Mouse (Mus musculus) kidney, postnatal 0 days (tissue): ENCODE results near the gene Il4ra. TPM values are rescaled to one million over a fixed set of nuclear protein-coding genes. Genes with fewer than 3 reads are reported as not detected.

Source experiments
- ATAC-seq: fragments of 200-750 bp; cut with Nextera tagmentation; replicated peaks from 2 replicates; pipeline ENCODE4 v1.8.0; 2017; ENCODE audit warnings: low read depth, moderate number of reproducible peaks, moderate TSS enrichment, moderate library complexity; ENCODE audit not compliant: low FRiP score
- DNase-seq: peaks from one replicate; pipeline ENCODE4 v3.0.0-alpha.2; 2016; ENCODE audit warnings: low spot score
- H3K27ac ChIP-seq: fragments of 300-500 bp; sonication (generic); 2 replicates; pipeline ENCODE4 v1.5.1; 2014; ENCODE audit warnings: mild to moderate bottlenecking
- H3K27me3 ChIP-seq: fragments of 300-500 bp; sonication (generic); 2 replicates; pipeline ENCODE4 v1.6.1; 2014; ENCODE audit warnings: low read length, mixed read lengths; ENCODE audit not compliant: insufficient read depth
- H3K36me3 ChIP-seq: fragments of 300-500 bp; sonication (generic); 2 replicates; pipeline ENCODE4 v1.6.1; 2014; ENCODE audit warnings: low read length, mixed read lengths; ENCODE audit not compliant: insufficient read depth
- H3K4me1 ChIP-seq: fragments of 300-500 bp; sonication (generic); replicated peaks from 2 replicates; pipeline ENCODE4 v1.6.1; 2014; ENCODE audit warnings: antibody characterized with exemption, low read length, mixed read lengths; ENCODE audit not compliant: insufficient read depth
- H3K4me2 ChIP-seq: fragments of 300-500 bp; sonication (generic); 2 replicates; pipeline ENCODE4 v1.6.1; 2014; ENCODE audit warnings: mild to moderate bottlenecking, low read length, moderate library complexity, mixed read lengths
- H3K4me3 ChIP-seq: fragments of 300-500 bp; sonication (generic); replicated peaks from 2 replicates; pipeline ENCODE4 v1.5.1; 2014; ENCODE audit warnings: low read depth, low read length
- H3K9ac ChIP-seq: fragments of 300-500 bp; sonication (generic); 2 replicates; pipeline ENCODE4 v1.6.1; 2014; ENCODE audit warnings: low read depth, low read length
- H3K9me3 ChIP-seq: fragments of 300-500 bp; sonication (generic); replicated peaks from 2 replicates; pipeline ENCODE4 v1.6.1; 2016; ENCODE audit warnings: low read length, inconsistent platforms, mixed read lengths
- CTCF ChIP-seq: IDR thresholded peaks from 2 replicates; pipeline ENCODE4 v1.5.1; 2016; ENCODE audit warnings: antibody characterized with exemption, low read depth, mild to moderate bottlenecking, moderate library complexity
- WGBS: fragments of 180-500 bp; shearing (Covaris S2); extraction: QIAGEN DNeasy Blood & Tissue Kit; methylation state at CpG from one replicate; pipeline ENCODE4 v1.1.7; 2014; 5-methylcytosine and 5-hydroxymethylcytosine counted together
- polyA plus RNA-seq: library from polyadenylated mRNA; unstranded; fragments of >200 nt; fragmentation: Nextera tagmentation; extraction: Ambion mirVana; gene quantifications from 2 replicates; pipeline ENCODE4 v1.2.1, GENCODE M21; 2015

Il4ra gene
- polyA plus RNA-seq, 1 experiment from 2014 or later, result 10.0 TPM

- Histone ChIP-seq H3K9ac (no peak overlapping the region), H3K4me3 (no peak overlapping the region), H3K4me1 (no peaks in the 10 kb centered on the region), H3K9me3 (no peaks in the 10 kb centered on the region), H3K36me3 (no peaks in the 10 kb centered on the region), H3K27me3 (no peaks in the 10 kb centered on the region), H3K27ac (no peak overlapping the region), H3K4me2 (no peak overlapping the region)
- no peak for DNase-seq
- ATAC-seq, result no peak
- 88% methylated on average over 9 of the region's 9 CpGs for WGBS
- TF ChIP-seq CTCF, result no peak
Measured at GRCm38 (mm10) chr7:125527901-125528580, 23.9 kb upstream of the Il4ra start.

GRCm38 (mm10) chr7:125539351-125539750 lies 12.6 kb upstream of the Il4ra start:
- peaks cover 1% of the 10 kb centered on the region; the same call in 1 of the 2 replicates for H3K9me3 ChIP-seq
- no peaks in the 10 kb centered on the region for H3K4me1 ChIP-seq
- no peak overlapping the region for H3K9ac ChIP-seq
- H3K4me3 ChIP-seq, result no peak overlapping the region
- H3K36me3 ChIP-seq, result no peaks in the 10 kb centered on the region
- TF ChIP-seq CTCF, result no peak
- H3K4me2 ChIP-seq, result no peak overlapping the region
- H3K27me3 ChIP-seq, result no peaks in the 10 kb centered on the region
- no peak overlapping the region for H3K27ac ChIP-seq
- no peak for ATAC-seq
- DNase-seq, result no peak
- WGBS, result 83% methylated on average over 3 of the region's 3 CpGs

GRCm38 (mm10) chr7:125541026-125541425 lies 10.9 kb upstream of the Il4ra start:
- WGBS, result 63% methylated on average over 1 of the region's 1 CpGs
- no peak for DNase-seq

GRCm38 (mm10) chr7:125541821-125542220 lies 10.1 kb upstream of the Il4ra start:
- Histone ChIP-seq H3K9ac (no peak overlapping the region), H3K27me3 (no peaks in the 10 kb centered on the region), H3K4me3 (no peak overlapping the region), H3K4me1 (no peaks in the 10 kb centered on the region), H3K9me3 (no peaks in the 10 kb centered on the region), H3K4me2 (no peak overlapping the region), H3K27ac (no peak overlapping the region), H3K36me3 (no peaks in the 10 kb centered on the region)
- 74% methylated on average over 2 of the region's 2 CpGs for WGBS
- ATAC-seq, result no peak
- no peak for TF ChIP-seq CTCF
- no peak for DNase-seq

More at GRCm38 (mm10) chr7:125541026-125541425, 10.9 kb upstream of the Il4ra start:
- no peak overlapping the region for H3K9ac ChIP-seq
- no peaks in the 10 kb centered on the region for H3K36me3 ChIP-seq
- TF ChIP-seq CTCF, result no peak
- ATAC-seq, result no peak
- no peaks in the 10 kb centered on the region for H3K4me1 ChIP-seq
- no peaks in the 10 kb centered on the region for H3K9me3 ChIP-seq
- no peak overlapping the region for H3K27ac ChIP-seq
- H3K27me3 ChIP-seq, result no peaks in the 10 kb centered on the region
- H3K4me2 ChIP-seq, result no peak overlapping the region
- no peak overlapping the region for H3K4me3 ChIP-seq

GRCm38 (mm10) chr7:125542335-125543050 lies 9.4 kb upstream of the Il4ra start:
- no peak for TF ChIP-seq CTCF
- Histone ChIP-seq H3K9ac (no peak overlapping the region), H3K27me3 (no peaks in the 10 kb centered on the region), H3K9me3 (no peaks in the 10 kb centered on the region), H3K36me3 (no peaks in the 10 kb centered on the region), H3K4me1 (no peaks in the 10 kb centered on the region), H3K27ac (no peak overlapping the region), H3K4me2 (no peak overlapping the region), H3K4me3 (no peak overlapping the region)
- DNase-seq (no peak), ATAC-seq (no peak)
- WGBS, result 78% methylated on average over 11 of the region's 11 CpGs

GRCm38 (mm10) chr7:125543497-125543896 lies 8.4 kb upstream of the Il4ra start:
- no peak for TF ChIP-seq CTCF
- WGBS, result 53% methylated on average over 3 of the region's 3 CpGs
- Histone ChIP-seq H3K4me3 (no peak overlapping the region), H3K27me3 (no peaks in the 10 kb centered on the region), H3K9me3 (no peaks in the 10 kb centered on the region), H3K27ac (no peak overlapping the region), H3K36me3 (no peaks in the 10 kb centered on the region), H3K4me1 (no peaks in the 10 kb centered on the region), H3K9ac (no peak overlapping the region), H3K4me2 (no peak overlapping the region)
- DNase-seq, result no peak
- ATAC-seq, result no peak
